Mouse (Mus musculus) liver, embryonic 18 days (tissue): ENCODE results near the gene Vmn2r28. TPM values are rescaled to one million over a fixed set of nuclear protein-coding genes. Genes with fewer than 3 reads are reported as not detected.

ENCODE experiments used
- polyA plus RNA-seq: library from polyadenylated mRNA; depleted of rRNA; stranded (reverse); fragments of >200 nt; gene quantifications from 2 replicates; pipeline ENCODE4 v1.2.3, GENCODE M21; 2012; rRNA removed

The Vmn2r28 gene
- polyA plus RNA-seq: not detected in 2 replicates

GRCm38 (mm10) chr7:5493856-5494255 lies at the start of gene Vmn2r28:
Gene Vmn2r28, minus strand, starts transcription at chr7:5493956.

GRCm38 (mm10) chr7:5456674-5457073 lies 37.1 kb downstream of the Vmn2r28 start, which contains the start of gene Vmn1r59:
Gene Vmn1r59, minus strand, starts transcription at chr7:5456774.

Other genes starting within 250 kb of the Vmn2r28 start
- not detected in 2 replicates for gene Gm5065, start 143.4 kb downstream of the Vmn2r28 start, polyA plus RNA-seq
- gene Nlrp2, start 142.9 kb downstream of the Vmn2r28 start, polyA plus RNA-seq: not detected in 2 replicates
- gene Vmn1r58, start 80.6 kb downstream of the Vmn2r28 start, polyA plus RNA-seq: not detected in 2 replicates
- not detected in 2 replicates for gene Vmn1r59, start 37.2 kb downstream of the Vmn2r28 start, polyA plus RNA-seq
- not detected in 2 replicates for gene Vmn1r60, start 53.4 kb upstream of the Vmn2r28 start, polyA plus RNA-seq
- not detected in 2 replicates for gene Vmn1r61, start 119.3 kb upstream of the Vmn2r28 start, polyA plus RNA-seq
- gene Vmn1r62, start 179.7 kb upstream of the Vmn2r28 start, polyA plus RNA-seq: not detected in 2 replicates